Mouse (Mus musculus) limb, embryonic 11.5 days (tissue): ENCODE data around the gene Rpl26. TPM values are rescaled to one million over a fixed set of nuclear protein-coding genes. Genes with fewer than 3 reads are reported as not detected.

Experiments used
- ATAC-seq: fragments of 200-750 bp; cut with Nextera tagmentation; 2 replicates; pipeline ENCODE4 v1.8.0; 2017; ENCODE audit warnings: low read depth; ENCODE audit not compliant: insufficient number of reproducible peaks, low FRiP score, low TSS enrichment
- DNase-seq: peaks from one replicate; pipeline ENCODE4 v3.0.0-alpha.2; 2015; ENCODE audit warnings: low spot score
- H3K27ac ChIP-seq: fragments of 300-500 bp; sonication (generic); replicated peaks from 2 replicates; pipeline ENCODE4 v1.5.1; 2014; ENCODE audit warnings: low read depth, mild to moderate bottlenecking, low read length
- H3K27me3 ChIP-seq: fragments of 300-500 bp; sonication (generic); 2 replicates; pipeline ENCODE4 v1.6.1; 2014; ENCODE audit warnings: mild to moderate bottlenecking, low read length, mixed read lengths; ENCODE audit not compliant: control insufficient read depth, insufficient read depth
- H3K36me3 ChIP-seq: fragments of 300-500 bp; sonication (generic); 2 replicates; pipeline ENCODE4 v1.6.1; 2014; ENCODE audit warnings: mild to moderate bottlenecking, low read length, moderate library complexity, mixed read lengths; ENCODE audit not compliant: control insufficient read depth, insufficient read depth
- H3K4me1 ChIP-seq: fragments of 300-500 bp; sonication (generic); 2 replicates; pipeline ENCODE4 v1.6.1; 2014; ENCODE audit warnings: low read length, mixed read lengths; ENCODE audit not compliant: control insufficient read depth, insufficient read depth
- H3K4me2 ChIP-seq: fragments of 300-500 bp; sonication (generic); 2 replicates; pipeline ENCODE4 v1.6.1; 2014; ENCODE audit warnings: low read depth, mild to moderate bottlenecking, moderate library complexity; ENCODE audit not compliant: severe bottlenecking
- H3K4me3 ChIP-seq: fragments of 300-500 bp; sonication (generic); 2 replicates; pipeline ENCODE4 v1.5.1; 2014; ENCODE audit warnings: low read depth, low read length
- H3K9ac ChIP-seq: fragments of 300-500 bp; sonication (generic); 2 replicates; pipeline ENCODE4 v1.6.1; 2014; ENCODE audit warnings: mild to moderate bottlenecking, low read length
- H3K9me3 ChIP-seq: fragments of 300-500 bp; sonication (generic); 2 replicates; pipeline ENCODE4 v1.6.1; 2016; ENCODE audit warnings: low read length; ENCODE audit not compliant: control insufficient read depth
- WGBS: fragments of 180-500 bp; shearing (Covaris S2); extraction: QIAGEN DNeasy Blood & Tissue Kit; methylation state at CpG from one replicate; pipeline ENCODE4 v1.1.7; 2014; 5-methylcytosine and 5-hydroxymethylcytosine counted together
- polyA plus RNA-seq: library from polyadenylated mRNA; unstranded; fragments of >200 nt; fragmentation: Nextera tagmentation; extraction: Ambion mirVana; gene quantifications from 2 replicates; pipeline ENCODE4 v1.2.1, GENCODE M21; 2014

Gene Rpl26
- polyA plus RNA-seq, 1 experiment from 2014 or later, result 1,145 TPM

- no peak for DNase-seq
- Histone ChIP-seq H3K4me2 (no peak overlapping the region), H3K4me1 (0 out of 2 replicates have a peak, but pooled peaks cover 2% of the 10 kb centered on the region), H3K27ac (no peak overlapping the region; the same call in 1 of the 2 replicates), H3K9ac (0 out of 2 replicates have a peak overlapping the region, but pooled peaks have one; percentile 27), H3K36me3 (peaks cover 8% of the 10 kb centered on the region), H3K9me3 (no peaks in the 10 kb centered on the region; the same call in 1 of the 2 replicates), H3K4me3 (no peak overlapping the region), H3K27me3 (no peaks in the 10 kb centered on the region)
- 44% methylated on average over 7 of the region's 7 CpGs for WGBS
- no peak for ATAC-seq
These were observed 7.6 kb downstream of the Rpl26 start for GRCm38 (mm10) chr11:68908846-68909503.

- ATAC-seq (no peak), DNase-seq (peak; percentile 57)
- Histone ChIP-seq H3K4me2 (no peak overlapping the region), H3K36me3 (no peaks in the 10 kb centered on the region), H3K4me3 (no peak overlapping the region), H3K27ac (peak overlapping the region; percentile 45), H3K4me1 (0 out of 2 replicates have a peak, but pooled peaks cover 2% of the 10 kb centered on the region), H3K9ac (no peak overlapping the region), H3K9me3 (no peaks in the 10 kb centered on the region; the same call in 1 of the 2 replicates), H3K27me3 (no peaks in the 10 kb centered on the region)
- WGBS, result 42% methylated on average over 14 of the region's 14 CpGs
These were observed 10.3 kb downstream of the Rpl26 start for GRCm38 (mm10) chr11:68911531-68912177.

GRCm38 (mm10) chr11:68914566-68914965 is 13.2 kb downstream of the Rpl26 start:
- Histone ChIP-seq H3K4me1 (no peaks in the 10 kb centered on the region), H3K4me3 (no peak overlapping the region), H3K9me3 (no peaks in the 10 kb centered on the region; the same call in 1 of the 2 replicates), H3K27ac (no peak overlapping the region), H3K9ac (no peak overlapping the region), H3K4me2 (no peak overlapping the region), H3K36me3 (no peaks in the 10 kb centered on the region), H3K27me3 (no peaks in the 10 kb centered on the region)
- 91% methylated on average over 4 of the region's 4 CpGs for WGBS
- DNase-seq (no peak), ATAC-seq (no peak)

- H3K27me3 ChIP-seq, result no peaks in the 10 kb centered on the region
- no peak for ATAC-seq
- no peak overlapping the region for H3K4me3 ChIP-seq
These were observed 21.8 kb downstream of the Rpl26 start for GRCm38 (mm10) chr11:68923191-68923590.

GRCm38 (mm10) chr11:68924749-68925148 is 23.4 kb downstream of the Rpl26 start:
- Histone ChIP-seq H3K9ac (no peak overlapping the region), H3K36me3 (no peaks in the 10 kb centered on the region), H3K9me3 (no peaks in the 10 kb centered on the region), H3K4me2 (no peak overlapping the region), H3K4me1 (no peaks in the 10 kb centered on the region), H3K4me3 (no peak overlapping the region), H3K27me3 (no peaks in the 10 kb centered on the region), H3K27ac (no peak overlapping the region)
- DNase-seq, result no peak
- WGBS, result 91% methylated on average over 2 of the region's 2 CpGs
- ATAC-seq, result no peak

More at GRCm38 (mm10) chr11:68923191-68923590, 21.8 kb downstream of the Rpl26 start:
- no peak overlapping the region for H3K4me2 ChIP-seq
- no peak for DNase-seq
- no peak overlapping the region for H3K9ac ChIP-seq
- H3K27ac ChIP-seq, result no peak overlapping the region
- H3K4me1 ChIP-seq, result no peaks in the 10 kb centered on the region
- WGBS, result 55% methylated on average over 3 of the region's 3 CpGs
- H3K36me3 ChIP-seq, result no peaks in the 10 kb centered on the region
- no peaks in the 10 kb centered on the region for H3K9me3 ChIP-seq

- WGBS, result 80% methylated on average over 3 of the region's 3 CpGs
- Histone ChIP-seq H3K36me3 (no peaks in the 10 kb centered on the region), H3K4me1 (no peaks in the 10 kb centered on the region), H3K4me2 (no peak within 1 kb of the TSS), H3K27me3 (no peaks in the 10 kb centered on the region), H3K4me3 (no peak within 1 kb of the TSS), H3K9ac (no peak within 1 kb of the TSS), H3K9me3 (no peaks in the 10 kb centered on the region), H3K27ac (no peak within 1 kb of the TSS)
- no peak for ATAC-seq
- DNase-seq, result no peak
These were observed 25.6 kb downstream of the Rpl26 start, which contains the start of gene Odf4 for GRCm38 (mm10) chr11:68926981-68927380. TSS of gene Odf4 (minus strand) at chr11:68927081.

- DNase-seq, result no peak
- 78% methylated on average over 6 of the region's 6 CpGs for WGBS
- no peak overlapping the region for H3K4me3 ChIP-seq
- no peak overlapping the region for H3K9ac ChIP-seq
- no peak for ATAC-seq
- no peak overlapping the region for H3K4me2 ChIP-seq
- no peaks in the 10 kb centered on the region for H3K9me3 ChIP-seq
- H3K27me3 ChIP-seq, result no peaks in the 10 kb centered on the region
- H3K4me1 ChIP-seq, result no peaks in the 10 kb centered on the region
- H3K36me3 ChIP-seq, result no peaks in the 10 kb centered on the region
- no peak overlapping the region for H3K27ac ChIP-seq
These were observed 28.6 kb downstream of the Rpl26 start for GRCm38 (mm10) chr11:68929947-68930346.

GRCm38 (mm10) chr11:68933885-68934507 is 32.6 kb downstream of the Rpl26 start:
- Histone ChIP-seq H3K9me3 (no peaks in the 10 kb centered on the region), H3K27me3 (no peaks in the 10 kb centered on the region), H3K4me3 (no peak overlapping the region), H3K4me1 (no peaks in the 10 kb centered on the region), H3K36me3 (no peaks in the 10 kb centered on the region), H3K27ac (no peak overlapping the region), H3K9ac (no peak overlapping the region), H3K4me2 (no peak overlapping the region)
- no peak for DNase-seq
- ATAC-seq, result no peak
- 79% methylated on average over 5 of the region's 5 CpGs for WGBS
